Mouse (Mus musculus): ENCODE data around the gene Tent5b. TPM values are rescaled to one million over a fixed set of nuclear protein-coding genes. Genes with fewer than 3 reads are reported as not detected.

Gene Tent5b
- total RNA-seq (2021), result not detected

GRCm38 (mm10) chr4:133479458-133480184 lies at the start of gene Tent5b:
Gene Tent5b, plus strand, starts transcription at chr4:133480132.
- DNase-seq, result peak; percentile 99
- intact Hi-C loops (cut with DNase I), result no loop called here

DNA sequence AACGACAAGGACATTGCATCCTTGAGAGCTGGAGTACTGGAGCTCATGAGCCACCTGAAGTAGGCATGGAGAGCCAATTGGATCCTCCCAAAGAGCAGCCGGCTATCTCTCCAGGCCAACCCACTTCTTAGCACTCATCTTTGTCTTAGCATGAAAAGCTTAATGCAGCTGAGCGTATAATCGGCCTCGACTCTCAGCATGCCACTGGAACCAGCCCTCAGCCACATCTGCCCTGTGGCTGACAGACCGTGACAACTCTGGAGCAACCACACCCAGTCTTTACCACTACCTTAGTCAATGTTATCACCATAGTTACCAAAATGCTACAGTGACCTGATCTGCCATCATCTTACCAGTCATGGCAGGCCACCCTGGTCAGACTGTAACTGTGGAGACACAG lies 48.4 kb upstream of the Tent5b start:
- intact Hi-C loops (cut with DNase I), result no loop called here
- DNase-seq, result no peak

- DNase-seq, result peak; percentile 66
- intact Hi-C loops (cut with DNase I), result no loop called here
Observed at GRCm38 (mm10) chr4:133432560-133433171, 47.3 kb upstream of the Tent5b start.

- intact Hi-C loops (cut with DNase I), result no loop called here
- DNase-seq, result no peak
Observed at GRCm38 (mm10) chr4:133435921-133436320, 44.0 kb upstream of the Tent5b start.

DNA sequence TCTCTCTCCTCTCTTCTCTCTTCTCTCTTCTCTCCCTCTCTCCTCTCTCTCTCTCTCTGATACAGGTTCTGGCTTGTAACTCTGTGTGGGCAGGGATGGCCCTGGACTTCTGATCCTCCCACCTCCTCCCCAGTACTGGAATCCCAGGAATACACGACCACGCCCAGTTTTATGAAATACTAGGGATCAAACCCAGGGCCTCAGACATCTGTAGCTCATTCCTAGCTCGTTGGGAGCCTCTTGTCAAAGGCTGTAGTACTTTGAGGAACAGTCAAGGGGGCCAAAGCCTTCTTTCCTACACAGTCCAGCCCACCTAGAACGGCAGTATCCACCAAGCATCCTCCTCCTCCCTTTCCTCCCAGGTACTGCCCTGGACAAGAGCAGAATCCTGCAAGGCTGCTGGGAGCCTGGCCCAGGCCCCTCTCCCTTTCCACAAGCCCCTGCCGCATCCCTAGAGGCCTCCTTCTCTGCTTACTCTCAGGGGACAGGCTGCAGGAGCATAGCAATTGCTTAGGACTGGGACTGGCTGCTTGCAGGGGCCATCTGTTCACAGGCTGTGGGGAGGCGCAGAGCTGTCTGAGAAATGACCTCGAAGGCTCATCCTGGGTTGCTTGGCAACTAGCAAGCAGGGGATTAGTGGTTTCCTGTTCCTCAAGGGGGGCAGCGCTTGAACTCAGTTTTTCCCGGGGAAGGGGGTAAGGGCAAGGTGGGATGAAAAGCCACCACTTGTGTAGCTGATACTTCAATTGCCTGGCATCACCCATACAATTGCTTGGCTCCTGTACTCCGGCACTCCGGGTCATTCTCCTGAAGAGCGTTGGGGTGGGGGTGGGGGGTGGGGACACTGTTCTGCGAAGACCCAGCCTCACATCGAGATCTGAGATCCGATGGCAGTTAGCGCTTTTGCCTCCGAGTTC lies 40.2 kb upstream of the Tent5b start:
- intact Hi-C loops (cut with DNase I), result no loop called here
- peak; percentile 77 for DNase-seq

DNA sequence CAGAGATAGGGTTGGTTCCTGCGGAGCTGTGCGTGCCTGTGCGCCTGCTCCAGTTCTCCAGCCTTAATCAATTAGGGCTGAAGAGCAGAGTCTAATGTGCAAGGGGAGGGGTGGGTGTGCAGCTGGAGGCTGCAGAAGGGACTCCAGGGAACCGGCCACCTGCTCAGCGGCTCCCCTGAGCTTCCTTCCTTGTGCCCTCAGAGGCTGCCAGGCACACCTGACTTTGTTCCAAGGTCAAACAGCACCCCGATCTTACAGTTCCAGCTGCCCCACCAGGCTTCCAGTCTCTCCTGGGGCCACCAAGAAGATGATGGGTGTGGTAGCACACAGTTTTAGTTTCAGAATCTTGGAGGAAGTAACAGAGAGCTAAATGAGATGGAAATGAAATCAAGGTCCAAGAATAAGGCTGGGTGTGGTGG lies 39.5 kb upstream of the Tent5b start:
- peak; percentile 40 for DNase-seq
- intact Hi-C loops (cut with DNase I), result no loop called here

GRCm38 (mm10) chr4:133442194-133442593 lies 37.7 kb upstream of the Tent5b start:
- no peak for DNase-seq
- intact Hi-C loops (cut with DNase I), result no loop called here

DNA sequence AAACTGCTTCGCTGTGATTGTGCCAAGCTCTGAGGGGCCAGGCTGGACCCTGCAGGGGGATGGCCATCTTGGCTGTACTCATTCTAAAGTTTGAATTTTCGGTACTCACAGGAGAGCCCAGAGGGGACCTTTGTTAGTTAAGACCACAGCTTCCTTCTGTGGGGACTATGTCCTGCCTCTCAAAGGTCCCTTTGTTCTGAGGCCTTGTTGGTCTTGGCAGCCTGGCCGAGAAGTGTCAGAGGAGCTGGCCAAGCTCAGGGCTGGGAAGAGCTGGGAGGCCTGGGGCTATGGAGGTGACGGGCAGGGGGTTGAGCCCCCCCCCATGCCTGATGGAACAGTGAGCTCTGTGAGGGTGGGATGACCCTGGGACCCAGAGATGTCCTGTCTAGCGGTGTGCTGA lies 36.8 kb upstream of the Tent5b start:
- intact Hi-C loops (cut with DNase I), result no loop called here
- peak; percentile 51 for DNase-seq

GRCm38 (mm10) chr4:133445727-133446126 lies 34.2 kb upstream of the Tent5b start:
- no peak for DNase-seq
- intact Hi-C loops (cut with DNase I), result no loop called here

DNA sequence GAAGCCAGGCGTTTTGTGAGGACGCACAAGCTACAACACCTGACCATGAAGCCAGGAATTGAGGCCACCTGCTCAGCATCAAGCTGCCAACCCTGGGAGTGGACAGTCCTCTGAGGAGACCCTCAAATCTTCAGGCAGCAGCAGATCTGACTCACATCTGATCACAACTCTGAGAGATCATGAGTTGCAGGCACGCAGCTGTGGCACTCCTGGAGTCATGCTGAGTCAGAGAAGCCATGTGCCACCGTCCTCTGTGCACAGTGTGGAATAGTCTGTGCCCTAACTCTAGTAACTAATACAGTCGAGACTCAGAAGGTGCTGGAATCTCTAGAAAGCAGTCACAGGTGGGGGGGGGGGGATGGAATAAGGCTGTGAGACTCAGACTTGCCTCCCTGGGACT lies 32.6 kb upstream of the Tent5b start:
- intact Hi-C loops (cut with DNase I), result no loop called here
- DNase-seq, result no peak

DNA sequence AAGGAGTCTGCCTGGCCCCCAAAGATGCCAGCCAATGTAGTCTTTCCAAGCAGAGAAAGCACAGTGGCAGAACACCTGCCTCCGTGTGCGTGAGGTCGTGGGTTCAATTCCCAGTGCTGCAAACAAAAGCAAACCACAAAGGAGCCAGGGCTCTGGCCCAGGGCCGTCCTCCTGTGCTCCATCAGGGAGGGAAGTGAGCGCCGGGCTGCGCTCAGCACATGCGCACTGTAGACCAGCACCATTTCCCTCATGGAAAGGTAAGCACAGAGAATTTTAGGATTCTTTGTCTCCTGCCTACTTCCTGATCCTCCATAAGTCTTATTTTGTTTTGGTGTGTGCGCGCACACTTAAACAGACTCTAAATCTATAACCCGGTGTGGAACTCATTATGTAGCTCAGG lies 32.0 kb upstream of the Tent5b start:
- intact Hi-C loops (cut with DNase I), result no loop called here
- DNase-seq, result no peak

DNA sequence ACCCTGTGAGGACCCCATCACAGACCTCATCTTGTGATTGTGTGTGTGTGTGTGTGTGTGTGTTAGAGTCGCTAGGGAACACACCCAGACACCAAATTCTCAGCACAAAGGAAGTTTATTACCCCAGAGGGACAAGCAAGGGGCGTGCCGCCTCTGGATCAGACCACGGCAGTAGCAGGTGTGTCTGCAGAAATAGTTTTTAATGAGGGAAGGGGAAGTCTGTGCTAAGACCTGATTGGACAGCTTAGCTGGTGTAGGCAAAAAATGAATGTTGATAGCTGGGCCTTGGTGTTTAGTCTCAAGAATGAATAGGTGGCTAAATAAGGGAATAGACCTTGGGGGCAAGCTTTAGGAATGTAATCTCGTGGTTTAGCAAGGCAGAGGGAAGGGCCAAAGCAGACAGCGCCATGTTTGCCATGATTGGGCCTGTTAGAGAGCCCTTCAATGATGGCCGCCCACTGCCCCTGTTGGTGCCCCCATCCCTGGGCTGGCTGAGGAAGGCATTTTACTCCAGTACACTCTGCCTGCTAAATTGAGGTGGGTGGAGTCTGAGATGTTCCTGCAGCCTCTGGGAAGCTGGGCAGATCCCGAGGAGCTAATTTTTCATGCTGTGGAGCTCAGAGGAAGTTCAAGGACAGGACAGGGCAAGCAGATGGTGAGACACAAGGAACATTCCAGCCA lies 31.1 kb upstream of the Tent5b start:
- intact Hi-C loops (cut with DNase I), result no loop called here
- DNase-seq, result no peak

- intact Hi-C loops (cut with DNase I), result loop anchor here (2.0 to 10.0 kb wide), 2 partner anchors 139 to 445 kb away; no protein-coding TSS in a partner anchor
- peak; percentile 47 for DNase-seq
Observed at GRCm38 (mm10) chr4:133449726-133450125, 30.2 kb upstream of the Tent5b start.

DNA sequence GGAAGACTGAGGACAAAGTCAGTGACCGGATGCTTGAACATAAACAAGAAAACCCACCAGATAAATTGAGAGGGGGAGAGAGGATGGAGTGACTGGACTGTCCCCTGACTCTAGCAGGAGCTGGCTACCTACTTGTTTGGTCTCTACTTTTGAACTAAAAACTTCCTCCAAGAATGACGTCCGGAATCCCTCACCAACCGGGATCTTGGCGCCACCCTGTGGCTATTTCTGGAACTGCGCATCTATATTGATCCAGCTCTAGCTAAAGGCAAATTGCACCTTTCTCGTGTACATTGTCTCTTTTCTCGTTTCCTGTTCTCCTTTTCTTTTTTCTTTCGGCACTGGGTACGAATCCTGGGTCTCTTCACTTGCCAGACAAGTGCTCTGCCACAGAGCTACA lies 28.4 kb upstream of the Tent5b start:
- DNase-seq, result peak; percentile 86
- intact Hi-C loops (cut with DNase I), result loop anchor here (1.0 to 10.0 kb wide), 3 partner anchors 27 to 447 kb away; no protein-coding TSS in a partner anchor

GRCm38 (mm10) chr4:133452433-133452832 lies 27.5 kb upstream of the Tent5b start:
- no peak for DNase-seq
- intact Hi-C loops (cut with DNase I), result loop anchor here (10.0 kb wide), 1 partner anchor 448 kb away; no protein-coding TSS in a partner anchor

DNA sequence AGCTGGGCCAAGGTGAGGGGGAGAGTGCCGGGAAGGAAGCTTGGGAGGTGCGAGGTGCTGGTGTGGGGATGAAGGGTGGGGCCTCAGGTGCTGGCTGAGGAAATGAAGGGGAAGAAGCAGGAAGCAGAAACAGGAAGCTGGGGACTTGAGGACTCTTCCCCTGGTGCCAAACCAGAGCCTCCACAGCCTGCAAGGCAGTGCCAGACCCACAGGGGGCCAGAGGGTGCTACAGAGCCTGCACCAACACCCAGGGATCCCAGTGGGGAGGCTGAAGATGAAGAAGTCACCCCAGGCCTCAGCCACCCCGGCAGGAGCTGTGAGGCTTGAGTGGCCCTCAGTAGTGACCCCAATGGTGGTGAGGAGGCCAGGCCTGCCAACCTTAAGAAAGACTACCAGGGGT lies 21.9 kb upstream of the Tent5b start:
- no peak for DNase-seq
- intact Hi-C loops (cut with DNase I), result loop anchor here (10.0 kb wide), 1 partner anchor 453 kb away; no protein-coding TSS in a partner anchor

DNA sequence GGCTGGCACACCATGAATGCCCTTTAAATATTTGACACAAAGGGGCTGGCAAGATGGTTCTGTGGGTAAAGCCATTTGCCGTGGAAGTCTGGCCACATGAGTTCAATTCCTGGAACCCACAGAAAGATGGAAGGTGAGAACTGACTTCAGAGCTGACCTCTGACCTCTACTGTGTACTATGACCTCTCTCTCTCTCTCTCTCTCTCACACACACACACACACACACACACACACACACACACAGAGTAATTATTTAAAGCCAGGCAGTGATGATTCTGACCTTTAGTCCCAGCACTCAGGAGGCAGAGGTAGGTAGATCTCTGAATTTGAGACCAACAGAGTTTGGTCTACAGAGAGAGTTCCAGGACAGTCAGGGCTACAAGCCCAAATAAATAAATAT lies 19.9 kb upstream of the Tent5b start:
- no peak for DNase-seq
- intact Hi-C loops (cut with DNase I), result no loop called here

DNA sequence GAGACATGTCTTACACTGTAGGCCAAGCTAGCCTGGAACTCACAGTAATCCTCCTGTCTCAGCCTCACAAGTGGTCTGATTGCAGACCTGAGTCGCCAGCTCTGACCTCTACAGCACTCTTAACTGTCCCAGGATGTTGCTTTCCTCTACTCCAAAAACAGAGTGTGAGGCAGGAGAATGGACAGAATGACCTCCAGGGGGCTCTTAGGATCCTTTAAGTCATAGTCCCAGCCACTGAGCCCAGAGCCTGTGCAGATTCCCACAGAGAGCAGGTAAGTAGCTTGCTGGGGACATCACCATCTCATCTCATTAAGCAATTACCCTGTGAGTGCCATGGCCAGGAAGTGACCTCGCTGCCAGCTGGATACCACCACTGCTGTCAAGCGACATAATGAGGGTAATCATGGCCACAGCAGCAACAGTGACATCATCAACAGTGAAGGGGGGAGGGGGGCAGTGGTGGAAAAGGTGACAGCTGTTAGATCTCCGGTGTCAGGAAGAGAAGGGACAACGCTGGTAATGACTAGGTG lies 19.1 kb upstream of the Tent5b start:
- DNase-seq, result no peak
- intact Hi-C loops (cut with DNase I), result no loop called here

- no peak for DNase-seq
- intact Hi-C loops (cut with DNase I), result no loop called here
Observed at GRCm38 (mm10) chr4:133461362-133461761, 18.6 kb upstream of the Tent5b start.

DNA sequence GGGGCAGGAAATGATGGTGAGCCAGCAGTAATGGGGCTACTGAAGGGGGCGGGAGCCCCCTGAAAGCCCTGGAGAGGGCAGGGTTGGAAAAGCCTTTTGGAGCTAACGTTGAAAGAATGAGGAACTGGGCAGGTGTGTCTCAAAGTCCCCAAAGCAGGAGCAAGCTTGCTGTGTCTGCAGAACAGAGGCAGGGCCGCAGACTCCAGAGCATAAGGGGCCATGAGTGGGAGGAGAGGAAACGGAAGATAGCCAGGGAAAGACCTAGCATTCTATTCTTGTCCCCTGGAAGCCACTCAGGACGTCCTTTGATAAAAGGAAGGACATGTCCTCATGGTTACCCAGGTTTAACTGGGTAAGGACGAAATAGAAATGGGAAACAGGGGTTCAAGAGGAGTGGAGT lies 16.7 kb upstream of the Tent5b start:
- no peak for DNase-seq
- intact Hi-C loops (cut with DNase I), result no loop called here
